Comparison of ENCODE assay signal across 12 mouse cellular contexts in genomic region chr15:81158517-81159120, GRCm38 (mm10). TPM values are rescaled to one million over a fixed set of nuclear protein-coding genes. Genes with fewer than 3 reads are reported as not detected.
A peak's percentile ranks its signal among the peaks of the same experiment; 100 is the strongest.
DNase-seq lines count a peak whose midpoint lies in the region; ATAC-seq and TF ChIP-seq lines count a peak whose summit lies in the region.
"Had no signal": no experiment of that assay in that cellular context is flagged by ENCODE, and none has a peak within 500 bp of the region (broad histone marks: within the 10 kb centered on the region; RNA-seq: fewer than 3 reads in every experiment).

No protein-coding gene starts in this region.

- no peak for ATAC-seq in heart, postnatal 0 days (ENCODE audit: insufficient read depth, low read depth)
- ATAC-seq in midbrain, postnatal 0 days (ENCODE audit: low FRiP score): no peak
- no peak for ATAC-seq in midbrain, embryonic 16.5 days

- H3K4me3 ChIP-seq in heart, postnatal 0 days (ENCODE audit: low read depth, low read length): no peak overlapping the region
- H3K4me3 ChIP-seq in midbrain, postnatal 0 days (ENCODE audit: low read depth, low read length): no peak overlapping the region
- no peak overlapping the region for H3K4me3 ChIP-seq in midbrain, embryonic 16.5 days (ENCODE audit: low read depth, low read length)
- H3K4me3 ChIP-seq: heart, embryonic 12.5 days; liver, embryonic 13.5 days had no signal

- no peaks in the 10 kb centered on the region for H3K36me3 ChIP-seq in heart, postnatal 0 days (replicated peaks; ENCODE audit: control insufficient read depth, insufficient read depth, low read length)
- H3K36me3 ChIP-seq in midbrain, postnatal 0 days (ENCODE audit: insufficient read depth, low read length): no peaks in the 10 kb centered on the region
- no peaks in the 10 kb centered on the region for H3K36me3 ChIP-seq in midbrain, embryonic 16.5 days (ENCODE audit: control insufficient read depth, insufficient read depth, low read length)
- H3K36me3 ChIP-seq: heart, embryonic 12.5 days; liver, embryonic 13.5 days had no signal

- no peak overlapping the region for H3K4me2 ChIP-seq in heart, postnatal 0 days (ENCODE audit: low read depth, low read length)
- no peak overlapping the region for H3K4me2 ChIP-seq in midbrain, postnatal 0 days (ENCODE audit: low read depth, low read length, poor library complexity, severe bottlenecking)
- no peak overlapping the region for H3K4me2 ChIP-seq in midbrain, embryonic 16.5 days (ENCODE audit: low read length)
- H3K4me2 ChIP-seq: heart, embryonic 12.5 days; hindbrain, embryonic 14.5 days; liver, embryonic 13.5 days; midbrain, embryonic 11.5 days had no signal

- H3K9ac ChIP-seq in heart, postnatal 0 days (replicated peaks; ENCODE audit: low read depth, low read length): no peak overlapping the region
- no peak overlapping the region for H3K9ac ChIP-seq in midbrain, postnatal 0 days (replicated peaks; ENCODE audit: low read length, poor library complexity, severe bottlenecking)
- H3K9ac ChIP-seq in midbrain, embryonic 16.5 days (ENCODE audit: low read depth, low read length): no peak overlapping the region
- H3K9ac ChIP-seq: heart, embryonic 12.5 days; hindbrain, embryonic 14.5 days; liver, embryonic 13.5 days had no signal

- H3K9me3 ChIP-seq in heart, postnatal 0 days (replicated peaks; ENCODE audit: control insufficient read depth, low read length): no peaks in the 10 kb centered on the region
- H3K9me3 ChIP-seq in midbrain, postnatal 0 days (ENCODE audit: low read length): no peaks in the 10 kb centered on the region
- H3K9me3 ChIP-seq in midbrain, embryonic 16.5 days (replicated peaks; ENCODE audit: control insufficient read depth, low read length, poor library complexity, severe bottlenecking): no peaks in the 10 kb centered on the region
- H3K9me3 ChIP-seq: heart, embryonic 12.5 days; liver, embryonic 13.5 days had no signal

- H3K4me1 ChIP-seq in heart, postnatal 0 days (ENCODE audit: control insufficient read depth, insufficient read depth): no peaks in the 10 kb centered on the region; the same call in 1 of the 2 replicates
- no peaks in the 10 kb centered on the region for H3K4me1 ChIP-seq in midbrain, postnatal 0 days (ENCODE audit: insufficient read depth, low read length)
- no peaks in the 10 kb centered on the region for H3K4me1 ChIP-seq in midbrain, embryonic 16.5 days (ENCODE audit: control insufficient read depth, insufficient read depth, low read length)

- DNase-seq in heart, postnatal 0 days (ENCODE audit: low spot score): no peak
- DNase-seq in heart, postnatal 36 days: no peak
- no peak for DNase-seq in midbrain, postnatal 0 days (ENCODE audit: low spot score)
- peak; percentile 39 for DNase-seq in kidney, adult 9 months
- no peak for DNase-seq in thymus, adult 18-20 months
- DNase-seq in spleen, postnatal 10 days (ENCODE audit: low spot score in 2 of 2): no peak
- DNase-seq: liver, embryonic 13.5 days; right cerebral cortex, adult 18-20 months had no signal

- H3K27ac ChIP-seq in heart, postnatal 0 days (ENCODE audit: low read depth): no peak overlapping the region
- H3K27ac ChIP-seq in midbrain, postnatal 0 days (ENCODE audit: low read depth, low read length): no peak overlapping the region
- no peak overlapping the region for H3K27ac ChIP-seq in midbrain, embryonic 16.5 days (ENCODE audit: low read length)
- H3K27ac ChIP-seq: hindbrain, embryonic 14.5 days; liver, embryonic 13.5 days had no signal

- WGBS in heart, postnatal 0 days: 62% methylated on average over 7 of the region's 7 CpGs
- WGBS in midbrain, postnatal 0 days: 83% methylated on average over 7 of the region's 7 CpGs
- 83% methylated on average over 7 of the region's 7 CpGs for WGBS in midbrain, embryonic 16.5 days

- TF ChIP-seq CTCF in heart, postnatal 0 days (IDR thresholded peaks at IDR 0.05; ENCODE audit: low read depth): peak; percentile 36; the same call in 1 of the 2 replicates
- 0 out of 2 replicates have a peak, but pooled peaks have one; percentile 8 for TF ChIP-seq CTCF in midbrain, postnatal 0 days (IDR thresholded peaks at IDR 0.05)

- intact Hi-C loops in heart, postnatal 36 days (cut with DNase I): loop anchor here (1.0 kb wide), 1 partner anchor 41 kb away; no protein-coding TSS in a partner anchor

- TF ChIP-seq EP300 in heart, postnatal 0 days (IDR thresholded peaks at IDR 0.05; ENCODE audit: low read depth): no peak

- no peaks in the 10 kb centered on the region for H3K27me3 ChIP-seq in heart, postnatal 0 days (ENCODE audit: control insufficient read depth, insufficient read depth, low read length)
- no peaks in the 10 kb centered on the region for H3K27me3 ChIP-seq in midbrain, postnatal 0 days (ENCODE audit: insufficient read depth, low read length)
- no peaks in the 10 kb centered on the region for H3K27me3 ChIP-seq in midbrain, embryonic 16.5 days (ENCODE audit: control insufficient read depth, insufficient read depth, low read depth, low read length)
- H3K27me3 ChIP-seq: heart, embryonic 12.5 days; liver, embryonic 13.5 days had no signal

RNA-seq across cellular contexts. Expression of gene Mrtfa, which starts 31.9 kb away (rescaled TPM):
- 11.4 and 26.0 TPM in 2 replicates for total RNA-seq in heart, postnatal 0 days (2014; rRNA removed; ENCODE audit: low replicate concordance)
- polyA plus RNA-seq in heart, postnatal 0 days (2015; fragmentation: Nextera tagmentation; extraction: Ambion mirVana): 4.9 and 5.8 TPM in 2 replicates
- 10 to 100 TPM in 1 of 2 experiments, 1 to 10 TPM in 1; 8.0 to 11.1 TPM for total RNA-seq in heart, postnatal 36 days (2021)
- 32.1 and 44.1 TPM in 2 replicates for total RNA-seq in midbrain, postnatal 0 days (2014; rRNA removed)
- 20.8 and 22.6 TPM in 2 replicates for polyA plus RNA-seq in midbrain, postnatal 0 days (2015; fragmentation: Nextera tagmentation; extraction: Ambion mirVana)
- 29.3 and 29.8 TPM in 2 replicates for polyA plus RNA-seq in midbrain, embryonic 16.5 days (2015; fragmentation: Nextera tagmentation; extraction: Ambion mirVana)
